Mouse (Mus musculus) thymus, postnatal 25 days (tissue): ENCODE measurements around the gene Slc22a12.

Experiments used
- DNase-seq: peaks from one replicate; pipeline ENCODE4 v3.0.0; 2022

The Slc22a12 gene

GRCm38 (mm10) chr19:6489030-6489429, 53.8 kb downstream of the Slc22a12 start:
- DNase-seq = peak; percentile 83
